Mouse (Mus musculus): Measurements from ENCODE around the gene Rrad.
A peak's percentile ranks its signal among the peaks of the same experiment; 100 is the strongest.

GRCm38 (mm10) chr8:104613119-104613518 is 18.0 kb downstream of the Rrad start:
- TF ChIP-seq POLR2A (IDR thresholded peaks at IDR 0.05; ENCODE audit: insufficient read depth, low read depth, low read length): peak; percentile 26; the same call in 1 of the 2 replicates
- no peak for TF ChIP-seq CTCF (IDR thresholded peaks at IDR 0.05)
